Mouse (Mus musculus) cerebellum, adult 2 months (tissue): Measurements from ENCODE around the gene Igfbp6. TPM values are rescaled to one million over a fixed set of nuclear protein-coding genes. Genes with fewer than 3 reads are reported as not detected.
A peak's percentile ranks its signal among the peaks of the same experiment; 100 is the strongest.

ENCODE experiments used
- DNase-seq, 2 experiments: peaks; one replicate each; pipeline ENCODE4 v3.0.0; 2021
- H3K27ac ChIP-seq: fragments of 200-500 bp; 2 replicates; pipeline ENCODE4 v1.5.1; 2012; ENCODE audit warnings: low read length, control low read depth, inconsistent platforms; ENCODE audit not compliant: insufficient read depth
- H3K27me3 ChIP-seq: fragments of 200-500 bp; 2 replicates; pipeline ENCODE4 v1.6.1; 2012; ENCODE audit warnings: inconsistent platforms, mild to moderate bottlenecking, low read length, moderate library complexity; ENCODE audit not compliant: control insufficient read depth, insufficient read depth
- H3K4me1 ChIP-seq: fragments of 200-500 bp; 2 replicates; pipeline ENCODE4 v1.6.1; 2011; ENCODE audit warnings: low read length; ENCODE audit not compliant: control insufficient read depth, insufficient read depth
- H3K4me3 ChIP-seq: fragments of 200-500 bp; replicated peaks from 2 replicates; pipeline ENCODE3; 2011; ENCODE audit warnings: mild to moderate bottlenecking, low read depth, low read length, control low read depth; ENCODE audit not compliant: insufficient read depth
- CTCF ChIP-seq: fragments of 200-500 bp; IDR thresholded peaks from 2 replicates; pipeline ENCODE4 v1.5.1; 2011; ENCODE audit warnings: low read depth, mild to moderate bottlenecking, control low read depth, low read length, moderate library complexity, borderline replicate concordance; ENCODE audit not compliant: insufficient read depth
- POLR2A ChIP-seq: fragments of 200-500 bp; IDR thresholded peaks from 2 replicates; pipeline ENCODE4 v1.6.1; 2011; ENCODE audit warnings: low read length, control low read depth, borderline replicate concordance; ENCODE audit not compliant: insufficient read depth
- WGBS: fragments of 180-500 bp; shearing (Covaris S2); methylation state at CpG from one replicate; pipeline ENCODE4 v1.1.7; 2018; 5-methylcytosine and 5-hydroxymethylcytosine counted together
- polyA plus RNA-seq: library from polyadenylated mRNA; depleted of rRNA; stranded (reverse); fragments of >200 nt; gene quantifications from 2 replicates; pipeline ENCODE4 v1.2.3, GENCODE M21; 2012

Gene Igfbp6
- polyA plus RNA-seq, 1 experiment: 15.0 TPM

DNA sequence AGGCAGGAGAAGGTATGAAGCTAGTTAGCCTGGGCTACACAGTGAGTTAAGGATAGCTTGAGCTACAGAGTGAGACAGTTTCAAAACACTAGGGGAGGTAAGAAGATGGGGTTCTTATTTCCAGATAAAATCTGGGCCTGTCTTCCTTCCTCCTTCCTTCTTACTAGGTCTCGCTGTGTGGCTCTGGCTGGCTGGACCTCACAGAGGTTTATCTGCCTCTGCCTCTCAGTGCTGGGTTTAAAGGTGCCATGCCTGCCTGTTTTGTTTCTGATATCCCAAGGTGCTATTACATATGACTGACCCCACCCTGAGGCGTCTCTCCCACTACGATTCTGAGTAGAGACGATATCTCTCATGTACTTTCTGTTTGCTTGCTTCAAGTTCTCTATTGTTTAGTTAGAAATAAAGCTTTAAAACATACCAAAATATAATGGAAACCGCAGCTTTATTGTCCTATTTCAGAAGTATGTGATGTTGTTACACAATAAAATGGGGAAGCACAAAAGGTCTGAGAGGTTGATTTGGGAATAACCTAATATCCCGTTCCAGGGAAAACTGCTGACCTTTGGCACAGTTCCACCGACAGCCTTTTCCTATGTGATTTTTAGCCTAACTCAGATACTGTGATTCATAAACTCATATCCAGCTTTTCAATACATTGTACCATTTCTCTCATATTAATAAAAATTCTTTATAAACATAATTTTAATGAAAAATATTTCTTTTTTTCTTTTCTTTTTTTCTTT lies 32.6 kb downstream of the Igfbp6 start:
- TF ChIP-seq POLR2A (no peak), CTCF (no peak)
- Histone ChIP-seq H3K27ac (no peak overlapping the region), H3K4me1 (peaks cover 2% of the 10 kb centered on the region; the same call in 1 of the 2 replicates), H3K27me3 (no peaks in the 10 kb centered on the region), H3K4me3 (no peak overlapping the region)
- WGBS: 91% methylated on average over 7 of the region's 7 CpGs
- no peak for DNase-seq

DNA sequence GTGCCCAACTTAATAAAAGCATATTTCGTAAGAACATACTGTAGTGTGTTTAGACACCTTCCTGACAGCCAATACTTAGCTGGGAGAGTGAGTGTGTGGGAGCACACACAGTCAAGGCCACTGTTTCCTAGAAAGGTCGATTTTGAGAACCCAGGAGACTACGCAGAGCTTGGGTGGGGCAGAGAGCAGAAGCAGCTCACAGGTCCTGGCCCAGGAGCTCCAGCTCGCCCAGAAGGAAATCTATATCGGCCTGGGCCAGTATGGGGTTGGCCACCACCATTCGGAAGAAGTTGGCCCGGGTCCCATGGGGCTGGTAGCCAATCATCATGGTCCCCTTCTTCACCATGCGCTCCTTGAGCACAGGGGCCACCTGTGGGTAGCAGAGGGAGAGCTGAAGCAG lies 33.3 kb downstream of the Igfbp6 start:
- H3K27ac ChIP-seq: no peak overlapping the region
- 70% methylated on average over 8 of the region's 8 CpGs for WGBS
- no peaks in the 10 kb centered on the region for H3K27me3 ChIP-seq
- no peak overlapping the region for H3K4me3 ChIP-seq
- no peak for TF ChIP-seq CTCF
- no peak for TF ChIP-seq POLR2A
- H3K4me1 ChIP-seq: peaks cover 2% of the 10 kb centered on the region; the same call in 1 of the 2 replicates
- DNase-seq: no peak

DNA sequence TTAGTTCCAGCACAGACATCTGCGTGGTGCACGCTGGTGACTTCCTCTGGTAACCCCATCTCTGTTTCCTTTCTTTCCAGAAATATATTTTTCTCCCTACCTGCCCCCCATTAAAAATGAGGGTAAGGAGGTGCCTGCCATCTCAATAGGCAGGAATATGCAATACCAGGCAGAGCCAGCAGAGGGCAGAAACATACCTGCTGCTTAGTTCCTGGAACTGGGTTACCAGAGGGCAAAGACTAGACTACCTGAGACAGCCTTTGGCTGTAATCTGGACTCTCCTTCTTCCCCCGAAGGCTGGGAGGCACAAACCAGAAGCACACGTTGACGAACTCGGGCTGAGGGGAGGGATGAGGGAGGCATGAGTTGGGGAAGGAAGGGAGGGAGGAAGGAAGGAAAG lies 34.1 kb downstream of the Igfbp6 start:
- DNase-seq: peak; percentile 82 to 90
- TF ChIP-seq CTCF (peak; percentile 81), POLR2A (no peak)
- Histone ChIP-seq H3K4me3 (no peak overlapping the region), H3K27ac (no peak overlapping the region), H3K4me1 (peaks cover 2% of the 10 kb centered on the region; the same call in 1 of the 2 replicates), H3K27me3 (no peaks in the 10 kb centered on the region)
- 13% methylated on average over 6 of the region's 6 CpGs for WGBS

DNA sequence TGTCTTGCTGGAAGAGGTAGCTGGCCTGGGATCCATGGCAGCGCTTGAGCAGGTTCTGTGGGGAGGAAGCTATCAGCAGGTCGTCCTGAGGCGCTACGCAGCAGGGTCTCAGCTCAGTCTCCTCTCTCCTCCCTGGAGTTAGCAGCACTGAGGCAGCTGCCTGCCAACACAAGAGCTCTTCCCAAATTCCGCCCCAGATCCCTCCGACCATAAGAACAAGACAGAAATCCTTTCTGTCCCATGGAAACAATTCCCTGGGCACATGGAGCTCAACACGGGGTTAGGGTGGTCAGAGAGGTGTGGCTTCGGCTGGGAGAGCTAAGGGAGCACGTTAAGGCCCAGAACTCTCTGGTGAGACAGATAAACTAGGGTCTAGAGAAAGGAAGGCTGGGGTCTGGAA lies 34.9 kb downstream of the Igfbp6 start:
- TF ChIP-seq POLR2A (no peak), CTCF (no peak)
- Histone ChIP-seq H3K4me1 (peaks cover 2% of the 10 kb centered on the region; the same call in 1 of the 2 replicates), H3K4me3 (no peak overlapping the region), H3K27ac (no peak overlapping the region), H3K27me3 (no peaks in the 10 kb centered on the region)
- WGBS: 83% methylated on average over 9 of the region's 9 CpGs
- DNase-seq: no peak

DNA sequence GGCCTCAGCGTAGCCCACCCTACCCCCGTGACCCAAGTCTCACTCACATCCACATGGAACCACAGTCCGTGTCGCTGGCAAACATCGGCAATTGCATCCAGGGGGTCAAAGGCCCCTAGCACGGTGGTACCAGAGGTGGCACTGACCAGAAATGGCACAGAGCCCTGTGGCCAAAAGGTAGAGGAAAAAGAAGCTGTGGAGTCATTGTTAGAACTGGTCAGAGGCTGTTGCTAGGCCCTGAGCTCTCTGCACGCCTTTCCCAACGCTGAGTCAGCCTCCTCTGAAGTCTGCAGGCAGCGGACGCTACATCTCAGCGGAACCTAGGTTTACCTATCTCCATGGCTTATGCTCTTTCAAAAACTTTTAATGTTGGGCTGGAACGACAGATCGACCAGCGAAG lies 35.8 kb downstream of the Igfbp6 start:
- H3K27me3 ChIP-seq: no peaks in the 10 kb centered on the region
- no peak overlapping the region for H3K27ac ChIP-seq
- H3K4me1 ChIP-seq: peaks cover 2% of the 10 kb centered on the region; the same call in 1 of the 2 replicates
- H3K4me3 ChIP-seq: no peak overlapping the region
- WGBS: 59% methylated on average over 14 of the region's 14 CpGs
- TF ChIP-seq POLR2A: no peak
- no peak for TF ChIP-seq CTCF
- DNase-seq: peak in 1 of 2 experiments; percentile 17

DNA sequence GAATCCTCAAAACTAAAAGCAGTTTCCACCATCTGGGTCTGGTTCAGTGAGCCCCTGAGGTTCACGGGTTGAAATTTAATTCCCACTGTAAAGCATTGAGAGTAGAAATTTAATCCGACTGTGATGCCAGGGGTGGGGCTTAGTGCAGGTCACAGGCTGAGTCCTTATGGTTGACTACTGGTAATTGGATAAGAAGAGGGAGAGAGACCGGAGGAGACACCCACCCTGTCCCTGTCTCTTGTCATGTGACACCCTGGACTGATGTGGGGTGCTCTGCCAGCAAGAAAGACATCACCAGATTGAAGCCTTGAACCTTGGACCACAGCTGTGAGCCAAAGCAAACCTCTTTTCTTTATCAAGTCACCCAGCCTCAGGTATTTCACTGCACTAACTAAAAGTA lies 38.9 kb downstream of the Igfbp6 start:
- DNase-seq: no peak
- Histone ChIP-seq H3K27me3 (no peaks in the 10 kb centered on the region), H3K27ac (no peak overlapping the region), H3K4me3 (no peak overlapping the region), H3K4me1 (peaks cover 2% of the 10 kb centered on the region; the same call in 1 of the 2 replicates)
- TF ChIP-seq POLR2A (no peak), CTCF (no peak)
- WGBS: 81% methylated on average over 3 of the region's 3 CpGs

DNA sequence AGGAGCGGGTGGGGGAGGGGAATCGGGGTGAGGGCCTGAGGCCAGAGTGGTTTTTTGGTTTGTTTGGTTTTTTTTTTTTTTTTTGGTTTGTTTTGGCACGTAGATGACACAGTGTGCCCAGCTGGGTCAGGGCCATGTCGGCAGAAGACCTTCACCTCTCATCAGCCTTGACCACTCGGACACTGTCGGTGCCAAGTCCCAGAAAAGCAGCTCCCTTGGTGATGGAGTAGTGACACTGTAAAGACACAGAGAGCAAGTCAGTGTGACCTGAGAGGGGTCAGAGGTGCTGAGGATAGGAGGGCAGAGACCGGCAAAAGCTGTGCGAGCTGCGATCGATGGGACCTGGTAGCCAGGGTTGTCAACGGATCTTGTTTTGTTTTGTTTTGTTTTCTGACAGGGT lies 42.1 kb downstream of the Igfbp6 start:
- no peak overlapping the region for H3K27ac ChIP-seq
- no peak overlapping the region for H3K4me3 ChIP-seq
- WGBS: 80% methylated on average over 11 of the region's 11 CpGs
- H3K27me3 ChIP-seq: no peaks in the 10 kb centered on the region
- H3K4me1 ChIP-seq: no peaks in the 10 kb centered on the region
- TF ChIP-seq CTCF (no peak), POLR2A (no peak)
- DNase-seq: no peak

DNA sequence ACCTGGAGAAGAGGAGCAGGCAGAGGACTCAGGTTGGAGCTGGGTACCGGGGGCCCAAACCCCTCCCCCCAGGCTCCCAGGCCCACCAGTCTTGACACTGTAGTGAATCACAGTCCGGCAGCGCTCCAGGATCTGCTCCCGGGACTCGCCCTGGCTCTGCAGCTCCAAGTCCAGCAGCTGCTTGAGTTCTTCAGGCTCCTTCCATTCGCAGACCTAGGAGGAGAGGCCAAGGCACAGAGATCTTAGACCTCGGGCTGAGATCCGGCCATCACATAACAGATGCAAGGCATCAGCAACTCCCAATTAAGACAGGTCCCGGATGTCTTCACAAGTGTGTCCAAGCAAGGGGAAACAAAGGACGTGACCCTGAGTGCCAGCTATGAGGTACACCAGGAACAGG lies 43.9 kb downstream of the Igfbp6 start:
- Histone ChIP-seq H3K4me1 (no peaks in the 10 kb centered on the region), H3K27ac (no peak overlapping the region), H3K27me3 (no peaks in the 10 kb centered on the region), H3K4me3 (no peak overlapping the region)
- no peak for DNase-seq
- WGBS: 88% methylated on average over 10 of the region's 10 CpGs
- TF ChIP-seq CTCF: no peak
- no peak for TF ChIP-seq POLR2A
